Mouse (Mus musculus) forebrain, embryonic 16.5 days (tissue): ENCODE measurements around the gene Col25a1. TPM values are rescaled to one million over a fixed set of nuclear protein-coding genes. Genes with fewer than 3 reads are reported as not detected.

Source experiments
- ATAC-seq: fragments of 200-750 bp; cut with Nextera tagmentation; 2 replicates; pipeline ENCODE4 v1.8.0; 2017; ENCODE audit warnings: mild to moderate bottlenecking, moderate library complexity
- H3K27ac ChIP-seq: fragments of 300-500 bp; sonication (generic); 2 replicates; pipeline ENCODE4 v1.5.1; 2014; ENCODE audit warnings: low read length, control low read depth
- H3K27me3 ChIP-seq: fragments of 300-500 bp; sonication (generic); replicated peaks from 2 replicates; pipeline ENCODE4 v1.6.1; 2014; ENCODE audit warnings: low read length; ENCODE audit not compliant: control insufficient read depth, insufficient read depth
- H3K36me3 ChIP-seq: fragments of 300-500 bp; sonication (generic); 2 replicates; pipeline ENCODE4 v1.6.1; 2014; ENCODE audit not compliant: control insufficient read depth, insufficient read depth
- H3K4me1 ChIP-seq: fragments of 300-500 bp; sonication (generic); replicated peaks from 2 replicates; pipeline ENCODE4 v1.6.1; 2014; ENCODE audit warnings: low read length; ENCODE audit not compliant: control insufficient read depth, insufficient read depth
- H3K4me2 ChIP-seq: fragments of 300-500 bp; sonication (generic); 2 replicates; pipeline ENCODE4 v1.6.1; 2014; ENCODE audit warnings: mild to moderate bottlenecking, low read length, control low read depth
- H3K4me3 ChIP-seq: fragments of 300-500 bp; sonication (generic); replicated peaks from 2 replicates; pipeline ENCODE4 v1.5.1; 2014; ENCODE audit warnings: mild to moderate bottlenecking, low read length, control low read depth
- H3K9ac ChIP-seq: fragments of 300-500 bp; sonication (generic); replicated peaks from 2 replicates; pipeline ENCODE4 v1.6.1; 2014; ENCODE audit warnings: low read depth, low read length, control low read depth
- H3K9me3 ChIP-seq: fragments of 300-500 bp; sonication (generic); 2 replicates; pipeline ENCODE4 v1.6.1; 2016; ENCODE audit warnings: low read length; ENCODE audit not compliant: control insufficient read depth
- WGBS: fragments of 180-500 bp; shearing (Covaris S2); extraction: QIAGEN DNeasy Blood & Tissue Kit; methylation state at CpG from one replicate; pipeline ENCODE4 v1.1.7; 2014; 5-methylcytosine and 5-hydroxymethylcytosine counted together
- polyA plus RNA-seq: library from polyadenylated mRNA; unstranded; fragments of >200 nt; fragmentation: Nextera tagmentation; extraction: Ambion mirVana; gene quantifications from 2 replicates; pipeline ENCODE4 v1.2.1, GENCODE M21; 2015

The Col25a1 gene
- polyA plus RNA-seq, 1 experiment from 2014 or later: 6.3 TPM

DNA sequence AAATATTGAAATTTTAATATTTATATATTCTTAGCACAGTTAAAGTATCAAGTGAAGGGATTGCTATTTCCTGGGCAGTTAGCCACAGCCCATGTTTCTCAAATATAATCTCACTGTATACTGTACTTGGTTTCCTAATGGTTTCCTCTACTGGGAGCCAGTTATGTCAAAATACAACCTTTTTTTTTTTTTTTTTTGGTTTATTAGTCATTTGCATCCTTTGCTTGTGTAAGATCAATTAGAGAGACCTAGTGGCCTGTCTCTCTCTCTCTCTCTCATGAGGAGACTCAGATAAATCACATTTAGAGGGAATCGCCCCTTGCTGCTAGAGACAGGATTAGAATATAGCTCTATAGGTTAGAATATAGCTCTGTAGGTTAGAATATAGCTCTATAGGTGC, 237.8 kb downstream of the Col25a1 start:
- no peaks in the 10 kb centered on the region for H3K36me3 ChIP-seq
- no peak overlapping the region for H3K9ac ChIP-seq
- no peak overlapping the region for H3K4me3 ChIP-seq
- no peaks in the 10 kb centered on the region for H3K9me3 ChIP-seq
- H3K4me1 ChIP-seq: no peaks in the 10 kb centered on the region
- ATAC-seq: no peak
- WGBS: 94% methylated on average over 1 of the region's 1 CpGs
- no peak overlapping the region for H3K4me2 ChIP-seq
- H3K27ac ChIP-seq: no peak overlapping the region
- no peaks in the 10 kb centered on the region for H3K27me3 ChIP-seq

DNA sequence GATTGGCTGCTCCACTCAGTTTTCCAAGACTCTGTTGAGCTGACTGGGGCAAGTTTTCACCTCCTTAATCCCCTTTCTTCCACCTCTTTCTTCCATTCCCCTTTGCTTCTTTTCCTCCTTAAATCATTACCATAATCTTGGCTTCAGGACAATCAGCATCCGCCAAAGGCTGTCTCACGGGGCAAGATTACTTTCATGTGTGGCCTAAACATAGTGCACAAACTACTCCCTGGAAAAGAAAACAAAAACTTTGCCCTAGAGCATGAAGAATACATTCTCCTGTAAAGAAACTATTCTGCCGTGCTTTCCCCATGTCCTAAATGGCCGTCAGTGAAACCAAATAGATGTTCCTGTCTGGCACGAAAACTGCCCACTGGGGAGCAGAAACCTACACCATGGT, 238.9 kb downstream of the Col25a1 start:
- Histone ChIP-seq H3K4me3 (no peak overlapping the region), H3K4me2 (no peak overlapping the region), H3K36me3 (no peaks in the 10 kb centered on the region), H3K27ac (no peak overlapping the region), H3K4me1 (no peaks in the 10 kb centered on the region), H3K9me3 (no peaks in the 10 kb centered on the region), H3K27me3 (no peaks in the 10 kb centered on the region), H3K9ac (no peak overlapping the region)
- 34% methylated on average over 5 of the region's 5 CpGs for WGBS
- no peak for ATAC-seq

DNA sequence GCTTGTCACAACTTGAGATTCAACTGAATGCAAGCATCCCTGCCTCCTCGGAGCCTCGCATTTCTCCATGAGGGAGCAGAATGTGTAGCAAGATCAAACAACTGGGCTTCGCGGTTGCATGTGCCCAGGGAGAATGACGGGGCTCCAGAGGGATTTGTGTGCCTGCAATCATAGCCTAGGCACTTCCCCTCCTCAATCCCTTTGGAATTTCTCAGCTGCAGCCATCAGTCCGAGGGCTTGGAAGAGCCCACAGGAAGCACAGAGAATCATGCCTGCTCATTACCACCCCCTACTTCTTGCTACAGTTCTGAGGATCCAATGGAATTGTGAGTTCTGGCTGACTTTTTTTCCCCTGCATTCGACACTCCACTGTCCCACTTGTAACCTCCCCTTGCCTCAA, 241.8 kb downstream of the Col25a1 start:
- WGBS: 63% methylated on average over 7 of the region's 7 CpGs
- H3K4me2 ChIP-seq: no peak overlapping the region
- ATAC-seq: no peak

DNA sequence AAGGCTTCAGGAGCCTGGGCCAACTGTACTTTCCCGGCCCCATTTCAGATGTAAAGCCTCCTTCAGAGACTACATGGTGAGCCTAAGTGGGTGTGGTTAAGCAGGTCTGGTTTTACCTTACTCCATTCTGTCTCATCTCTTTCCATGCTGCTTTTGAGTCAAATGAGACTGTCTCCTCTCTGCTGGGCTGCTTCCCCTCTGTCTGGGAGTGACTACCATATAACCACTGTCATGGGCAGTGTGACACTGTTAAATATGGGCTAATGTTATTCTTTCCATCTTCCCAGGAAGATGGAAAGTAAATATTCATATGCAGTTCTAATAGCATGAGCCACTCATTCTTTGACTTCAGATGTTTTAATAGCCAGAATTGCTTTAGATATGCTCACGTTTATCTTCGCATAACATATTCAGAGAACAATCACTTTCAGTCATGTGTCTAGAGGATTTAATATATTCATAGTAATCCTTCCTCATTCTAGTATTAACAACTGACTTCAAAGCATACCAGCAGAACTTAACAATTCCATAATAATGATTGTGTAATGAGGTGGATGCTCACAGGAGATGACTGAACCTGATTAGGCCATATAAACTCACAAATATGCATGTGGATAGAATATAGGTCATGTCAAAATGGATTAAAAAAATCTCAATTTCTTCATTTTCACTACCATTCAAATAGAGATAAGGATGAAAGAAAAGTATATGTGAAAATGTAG, 243.5 kb downstream of the Col25a1 start:
- Histone ChIP-seq H3K9ac (no peak overlapping the region), H3K4me1 (no peaks in the 10 kb centered on the region), H3K9me3 (no peaks in the 10 kb centered on the region), H3K27ac (no peak overlapping the region), H3K36me3 (no peaks in the 10 kb centered on the region), H3K4me2 (no peak overlapping the region), H3K4me3 (no peak overlapping the region), H3K27me3 (no peaks in the 10 kb centered on the region)
- WGBS: 68% methylated on average over 3 of the region's 3 CpGs
- ATAC-seq: no peak

More for the DNA sequence above, 241.8 kb downstream of the Col25a1 start:
- H3K4me3 ChIP-seq: no peak overlapping the region
- H3K27ac ChIP-seq: no peak overlapping the region
- no peaks in the 10 kb centered on the region for H3K27me3 ChIP-seq
- no peaks in the 10 kb centered on the region for H3K36me3 ChIP-seq
- H3K9ac ChIP-seq: no peak overlapping the region
- H3K9me3 ChIP-seq: no peaks in the 10 kb centered on the region
- H3K4me1 ChIP-seq: no peaks in the 10 kb centered on the region

DNA sequence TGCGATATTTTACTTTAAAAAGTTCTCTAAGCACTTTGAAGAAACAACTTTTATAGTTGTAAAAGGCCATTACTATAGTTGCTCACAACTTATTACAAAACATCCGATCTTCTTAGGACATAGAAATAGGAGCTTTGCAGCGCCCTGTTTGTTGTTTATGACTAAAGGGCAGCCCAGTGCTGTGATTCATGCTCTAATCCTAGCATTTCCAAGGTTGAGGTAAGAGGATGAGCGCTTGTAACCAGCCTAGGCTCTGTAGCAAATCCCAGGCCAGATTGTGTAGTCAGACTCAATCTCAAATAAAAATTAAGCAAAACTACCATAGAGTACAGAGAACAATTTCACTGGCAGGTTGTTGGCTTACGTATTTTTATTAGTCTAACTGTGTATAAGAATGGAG, 246.5 kb downstream of the Col25a1 start:
- H3K27me3 ChIP-seq: no peaks in the 10 kb centered on the region
- H3K9me3 ChIP-seq: no peaks in the 10 kb centered on the region
- ATAC-seq: no peak
- H3K36me3 ChIP-seq: no peaks in the 10 kb centered on the region
- H3K4me3 ChIP-seq: no peak overlapping the region
- 92% methylated on average over 5 of the region's 5 CpGs for WGBS
- no peak overlapping the region for H3K4me2 ChIP-seq
- H3K4me1 ChIP-seq: no peaks in the 10 kb centered on the region
- H3K9ac ChIP-seq: no peak overlapping the region
- H3K27ac ChIP-seq: no peak overlapping the region

DNA sequence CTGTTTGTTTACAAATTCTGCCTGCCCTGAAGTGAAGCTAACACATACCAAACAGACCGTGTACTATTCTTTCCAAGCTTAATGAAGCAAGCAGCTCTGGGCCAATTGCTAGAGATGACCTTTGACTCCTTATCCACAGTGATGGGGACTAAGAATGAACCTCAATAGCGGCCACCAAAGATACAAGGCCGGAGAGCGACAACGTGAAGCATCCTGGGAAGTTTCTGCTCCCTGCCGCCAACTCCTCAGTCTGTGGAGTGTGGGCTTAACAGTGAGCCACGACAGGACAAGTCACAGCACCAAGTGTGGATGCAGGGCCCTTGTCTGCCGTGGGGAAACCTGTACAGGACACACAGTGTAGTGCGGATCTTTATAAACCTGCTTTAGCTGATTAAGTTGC, 247.3 kb downstream of the Col25a1 start:
- Histone ChIP-seq H3K4me1 (no peaks in the 10 kb centered on the region), H3K36me3 (no peaks in the 10 kb centered on the region), H3K9me3 (no peaks in the 10 kb centered on the region), H3K4me3 (no peak overlapping the region), H3K27ac (no peak overlapping the region), H3K9ac (no peak overlapping the region), H3K4me2 (no peak overlapping the region), H3K27me3 (no peaks in the 10 kb centered on the region)
- 54% methylated on average over 9 of the region's 9 CpGs for WGBS
- no peak for ATAC-seq

DNA sequence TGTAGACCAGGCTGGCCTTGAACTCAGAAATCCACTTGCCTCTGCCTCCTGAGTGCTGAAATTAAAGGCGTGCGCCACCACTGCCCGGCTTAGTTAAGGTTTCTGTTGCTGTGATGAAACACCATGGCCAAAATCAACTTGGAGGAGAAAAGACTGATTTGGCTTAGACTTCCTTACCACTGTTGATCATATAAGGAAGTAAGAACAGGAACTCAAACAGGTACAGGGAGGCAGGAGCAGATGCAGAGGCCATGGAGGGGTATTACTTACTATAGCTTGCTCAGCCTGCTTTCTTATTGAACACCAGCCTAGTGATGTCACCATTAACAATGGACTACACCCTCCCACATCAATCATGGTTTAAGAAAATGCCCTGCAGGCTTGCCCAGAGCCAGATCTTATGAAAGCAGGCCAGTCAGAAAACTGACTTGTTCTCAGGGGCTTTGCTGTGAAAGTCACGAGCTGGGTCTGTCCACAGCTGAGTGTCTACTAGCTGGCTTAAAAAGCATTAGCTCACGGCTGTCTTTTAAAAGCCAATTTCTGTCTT, 249.1 kb downstream of the Col25a1 start:
- no peaks in the 10 kb centered on the region for H3K36me3 ChIP-seq
- ATAC-seq: no peak
- no peak overlapping the region for H3K9ac ChIP-seq
- H3K9me3 ChIP-seq: no peaks in the 10 kb centered on the region
- H3K27ac ChIP-seq: no peak overlapping the region
- H3K4me2 ChIP-seq: no peak overlapping the region
- no peaks in the 10 kb centered on the region for H3K27me3 ChIP-seq
- no peak overlapping the region for H3K4me3 ChIP-seq
- WGBS: 72% methylated on average over 5 of the region's 5 CpGs
- H3K4me1 ChIP-seq: no peaks in the 10 kb centered on the region

DNA sequence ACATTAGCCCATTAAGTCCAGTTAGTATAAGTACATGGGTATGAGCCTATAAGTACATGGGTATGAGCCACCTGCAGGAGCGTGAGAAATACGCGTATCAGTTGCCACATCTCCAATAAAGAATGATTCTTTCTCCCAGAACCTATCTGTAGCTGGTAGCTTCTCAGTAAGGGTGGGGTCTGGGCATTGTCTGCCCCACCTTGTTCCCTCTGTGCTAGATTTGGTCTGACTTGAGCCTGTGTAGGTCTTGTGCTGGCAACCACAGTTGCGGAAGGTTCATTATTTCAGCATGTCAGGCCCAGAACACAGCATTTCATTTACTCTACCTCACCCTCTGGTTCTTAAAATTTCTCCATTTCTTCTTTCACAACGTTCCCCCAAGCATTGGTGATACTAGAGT, 250.4 kb downstream of the Col25a1 start:
- H3K4me3 ChIP-seq: no peak overlapping the region
- 91% methylated on average over 5 of the region's 5 CpGs for WGBS

DNA sequence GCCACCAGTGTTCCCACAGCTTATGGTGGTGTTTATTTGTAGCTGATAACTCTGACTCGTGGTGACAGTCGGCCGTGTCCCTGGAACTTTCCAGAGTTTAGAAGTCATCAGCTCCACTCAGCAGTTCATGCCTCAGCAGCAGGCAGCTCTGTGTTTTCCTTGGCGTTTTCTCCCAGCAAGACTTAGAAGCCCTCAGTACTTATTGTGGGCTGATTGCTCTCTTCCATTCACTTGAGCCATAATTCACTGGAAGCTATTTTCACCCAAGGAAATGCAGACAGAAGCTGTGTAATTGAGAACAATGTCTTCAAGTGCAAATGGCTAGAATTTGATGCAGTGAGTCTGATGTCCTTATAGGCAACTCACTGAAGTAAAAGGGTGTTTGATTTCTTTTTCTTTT, 254.6 kb downstream of the Col25a1 start:
- no peak for ATAC-seq
- WGBS: 68% methylated on average over 4 of the region's 4 CpGs
- no peak overlapping the region for H3K27ac ChIP-seq

More for the DNA sequence above, 250.4 kb downstream of the Col25a1 start:
- Histone ChIP-seq H3K9me3 (no peaks in the 10 kb centered on the region), H3K4me2 (no peak overlapping the region), H3K27ac (no peak overlapping the region), H3K4me1 (no peaks in the 10 kb centered on the region), H3K27me3 (no peaks in the 10 kb centered on the region), H3K9ac (no peak overlapping the region), H3K36me3 (no peaks in the 10 kb centered on the region)
- ATAC-seq: no peak

More for the DNA sequence above, 254.6 kb downstream of the Col25a1 start:
- Histone ChIP-seq H3K27me3 (no peaks in the 10 kb centered on the region), H3K9me3 (no peaks in the 10 kb centered on the region), H3K4me3 (no peak overlapping the region), H3K4me2 (no peak overlapping the region), H3K9ac (no peak overlapping the region), H3K36me3 (no peaks in the 10 kb centered on the region), H3K4me1 (no peaks in the 10 kb centered on the region)
